Mouse (Mus musculus) limb, embryonic 10.5 days (tissue): ENCODE results near the gene Cfp. TPM values are rescaled to one million over a fixed set of nuclear protein-coding genes. Genes with fewer than 3 reads are reported as not detected.

Source experiments
- DNase-seq: peaks from one replicate; pipeline ENCODE4 v3.0.0-alpha.2; 2017; ENCODE audit warnings: low spot score
- H3K27ac ChIP-seq: fragments of 300-500 bp; sonication (generic); 2 replicates; pipeline ENCODE4 v1.5.1; 2016; ENCODE audit warnings: mild to moderate bottlenecking
- H3K27me3 ChIP-seq: fragments of 300-500 bp; sonication (generic); 2 replicates; pipeline ENCODE4 v1.6.1; 2016; ENCODE audit warnings: low read depth, mild to moderate bottlenecking; ENCODE audit not compliant: poor library complexity, severe bottlenecking
- H3K36me3 ChIP-seq: fragments of 300-500 bp; sonication (generic); 2 replicates; pipeline ENCODE4 v1.6.1; 2016; ENCODE audit warnings: mild to moderate bottlenecking, moderate library complexity
- H3K4me1 ChIP-seq: fragments of 300-500 bp; sonication (generic); 2 replicates; pipeline ENCODE4 v1.6.1; 2016
- H3K4me3 ChIP-seq: fragments of 300-500 bp; sonication (generic); 2 replicates; pipeline ENCODE4 v1.5.1; 2016; ENCODE audit warnings: mild to moderate bottlenecking, moderate library complexity
- H3K9me3 ChIP-seq: fragments of 300-500 bp; sonication (generic); replicated peaks from 2 replicates; pipeline ENCODE4 v1.6.1; 2016; ENCODE audit warnings: mild to moderate bottlenecking
- WGBS: fragments of 180-500 bp; shearing (Covaris S2); methylation state at CpG from one replicate; pipeline ENCODE4 v1.1.7; 2016; 5-methylcytosine and 5-hydroxymethylcytosine counted together
- polyA plus RNA-seq: library from polyadenylated mRNA; unstranded; fragments of >200 nt; fragmentation: Nextera tagmentation; extraction: Ambion mirVana; gene quantifications from 2 replicates; pipeline ENCODE4 v1.2.1, GENCODE M21; 2016

Cfp gene
- 3.5 and 3.8 TPM in 2 replicates for polyA plus RNA-seq

- Histone ChIP-seq H3K27ac (no peak within 1 kb of the TSS), H3K4me3 (no peak within 1 kb of the TSS), H3K9me3 (no peaks in the 10 kb centered on the region), H3K36me3 (peaks cover 54% of the 10 kb centered on the region), H3K27me3 (no peaks in the 10 kb centered on the region), H3K4me1 (no peaks in the 10 kb centered on the region)
- no peak for DNase-seq
- 75% methylated on average over 1 of the region's 1 CpGs for WGBS
Observed at GRCm38 (mm10) chrX:20931364-20931763, at the start of gene Cfp. Gene Cfp, minus strand, starts transcription at chrX:20931555.

DNA sequence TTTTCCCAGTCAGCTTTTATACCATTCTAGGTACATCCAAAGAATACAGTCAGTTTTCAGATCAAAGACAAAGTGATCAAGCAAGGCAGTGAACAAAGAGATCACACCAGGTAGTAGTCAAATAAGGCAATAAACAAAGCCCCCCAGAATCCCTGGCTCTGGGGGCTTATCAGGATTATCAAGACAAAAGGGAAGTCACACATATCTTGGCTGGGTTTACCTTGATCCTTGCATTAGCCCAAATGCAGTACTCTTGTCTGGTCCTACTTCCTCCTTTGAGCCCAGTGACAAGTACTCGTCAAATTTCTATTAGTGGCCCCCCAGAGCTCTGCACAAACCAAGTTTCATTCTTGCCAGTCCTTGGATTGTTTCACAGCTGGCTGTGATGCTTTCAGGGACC is 49.5 kb upstream of the Cfp start:
- H3K4me1 ChIP-seq, result no peaks in the 10 kb centered on the region
- H3K27ac ChIP-seq, result no peak overlapping the region
- no peak for DNase-seq
- H3K36me3 ChIP-seq, result peaks cover 10% of the 10 kb centered on the region
- no peak overlapping the region for H3K4me3 ChIP-seq
- WGBS, result 67% methylated on average over 1 of the region's 1 CpGs
- no peaks in the 10 kb centered on the region for H3K9me3 ChIP-seq
- no peaks in the 10 kb centered on the region for H3K27me3 ChIP-seq

- 11% methylated on average over 57 of the region's 57 CpGs for WGBS
- H3K4me1 ChIP-seq, result no peaks in the 10 kb centered on the region
- DNase-seq, result peak; percentile 89
- H3K27me3 ChIP-seq, result no peaks in the 10 kb centered on the region
- H3K4me3 ChIP-seq, result peak within 1 kb of the TSS; percentile 58
- 0 out of 2 replicates have a peak, but pooled peaks cover 7% of the 10 kb centered on the region for H3K36me3 ChIP-seq
- H3K9me3 ChIP-seq, result no peaks in the 10 kb centered on the region
- peak within 1 kb of the TSS; percentile 74; the same call in 1 of the 2 replicates for H3K27ac ChIP-seq
Observed at GRCm38 (mm10) chrX:20961477-20962378, 30.4 kb upstream of the Cfp start, which contains the start of gene Uxt. Gene Uxt, minus strand, starts transcription at chrX:20962017.

DNA sequence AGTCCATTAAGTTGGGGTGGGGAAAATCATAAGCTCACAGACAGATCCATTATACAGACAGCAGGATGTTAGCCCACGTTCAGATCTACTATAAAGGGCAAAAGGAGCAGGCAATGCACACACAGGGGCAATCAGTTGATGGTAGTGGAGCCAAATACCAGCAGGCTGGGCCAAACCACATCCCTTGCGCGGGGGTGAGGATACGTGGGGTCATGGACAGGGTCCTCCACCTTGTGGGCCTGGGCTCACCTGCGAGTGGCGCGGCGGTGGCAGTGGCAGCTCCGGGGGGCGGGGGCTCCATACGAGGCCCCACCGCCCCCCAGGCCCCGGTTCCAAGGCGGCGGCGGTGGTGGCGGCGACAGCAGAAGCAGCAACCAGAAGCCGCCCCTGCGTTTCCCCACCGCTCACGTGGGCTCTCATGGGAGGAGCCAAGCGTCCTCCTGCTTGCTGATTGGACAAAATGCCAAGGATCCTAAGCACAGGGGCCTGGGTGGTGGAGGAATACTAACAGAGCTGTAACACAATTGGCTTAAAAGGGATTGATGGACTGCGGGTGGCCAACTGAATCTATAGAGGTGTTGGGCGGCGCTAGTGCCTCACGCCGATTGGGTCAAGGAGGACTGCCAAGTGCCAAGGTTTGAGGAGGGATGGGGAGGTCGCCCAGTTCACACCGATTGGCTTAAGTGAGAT is 19.0 kb upstream of the Cfp start, which contains the start of gene Elk1:
Gene Elk1 (minus strand): TSS at position 418 of the 690 bp plus-strand sequence.
- peak; percentile 79 for DNase-seq
- Histone ChIP-seq H3K27me3 (no peaks in the 10 kb centered on the region), H3K36me3 (no peaks in the 10 kb centered on the region), H3K4me3 (peak within 1 kb of the TSS; percentile 64), H3K9me3 (no peaks in the 10 kb centered on the region), H3K4me1 (no peaks in the 10 kb centered on the region), H3K27ac (peak within 1 kb of the TSS; percentile 83)
- 6% methylated on average over 26 of the region's 30 CpGs for WGBS

DNA sequence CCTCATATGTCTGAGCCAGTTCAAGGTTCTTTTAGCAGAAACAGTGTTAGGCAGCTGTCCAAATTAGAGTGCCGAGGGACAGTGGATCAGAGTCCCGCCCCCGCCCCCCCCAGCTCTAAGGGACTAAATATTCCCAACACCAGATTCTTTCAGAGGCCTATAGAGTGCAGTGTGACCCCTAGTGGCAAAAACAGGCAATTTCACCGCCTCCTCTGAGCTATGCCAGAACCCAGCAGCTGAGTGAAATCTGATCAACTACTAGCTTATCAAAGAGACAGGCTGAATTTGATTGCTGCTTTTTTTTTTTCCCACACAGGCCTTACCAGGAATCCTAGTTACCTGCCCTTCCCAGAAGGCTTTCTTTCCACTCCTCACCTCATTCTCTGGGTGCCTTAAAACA is 14.7 kb upstream of the Cfp start:
- Histone ChIP-seq H3K9me3 (no peaks in the 10 kb centered on the region), H3K4me3 (no peak overlapping the region), H3K27ac (no peak overlapping the region), H3K27me3 (no peaks in the 10 kb centered on the region), H3K4me1 (no peaks in the 10 kb centered on the region), H3K36me3 (peaks cover 3% of the 10 kb centered on the region)
- 17% methylated on average over 4 of the region's 4 CpGs for WGBS
- peak; percentile 39 for DNase-seq

DNA sequence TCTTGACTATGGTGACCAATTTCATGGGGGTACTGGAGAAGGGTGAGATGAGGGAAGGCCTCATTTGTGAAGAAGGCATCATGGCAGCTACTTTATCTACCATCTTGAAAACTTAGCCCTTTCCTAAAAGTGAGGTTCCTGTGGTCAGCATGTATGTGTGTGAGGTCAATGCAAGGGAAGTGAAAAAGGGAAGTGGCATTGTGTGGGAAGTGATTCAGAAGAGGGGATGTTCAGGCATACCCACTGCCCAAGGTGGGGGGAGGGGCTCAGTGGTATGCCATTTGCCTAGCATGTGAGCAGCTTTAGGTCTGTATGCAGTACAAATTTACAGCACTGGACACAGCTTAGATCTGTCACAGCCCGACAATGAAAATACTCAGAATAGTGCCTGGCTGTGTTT is 608 bp upstream of the Cfp start:
- Histone ChIP-seq H3K36me3 (peaks cover 58% of the 10 kb centered on the region), H3K4me1 (no peaks in the 10 kb centered on the region), H3K27me3 (no peaks in the 10 kb centered on the region), H3K4me3 (no peak overlapping the region), H3K27ac (no peak overlapping the region), H3K9me3 (no peaks in the 10 kb centered on the region)
- DNase-seq, result no peak
- 86% methylated on average over 1 of the region's 1 CpGs for WGBS

DNA sequence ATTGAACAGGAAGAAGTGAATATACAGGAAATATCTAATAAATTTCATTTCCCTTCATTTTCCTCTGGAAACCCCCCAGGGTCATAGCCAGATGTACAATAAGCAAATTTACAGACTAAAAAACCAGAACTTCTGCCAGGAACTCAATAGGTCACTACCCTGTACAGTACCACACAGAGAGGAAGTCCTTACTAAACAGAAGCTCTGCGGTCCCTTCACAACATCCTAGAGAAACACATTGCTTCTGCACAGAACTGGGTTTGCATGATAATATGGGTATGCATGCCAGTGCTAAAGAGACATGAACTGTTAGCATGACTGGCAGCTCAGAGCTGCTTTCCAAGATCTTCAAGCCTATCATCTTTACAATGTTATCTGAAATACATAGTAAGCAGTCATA is 1.5 kb downstream of the Cfp start:
- no peak overlapping the region for H3K27ac ChIP-seq
- 94% methylated on average over 1 of the region's 1 CpGs for WGBS
- H3K4me3 ChIP-seq, result no peak overlapping the region
- no peaks in the 10 kb centered on the region for H3K27me3 ChIP-seq
- no peaks in the 10 kb centered on the region for H3K4me1 ChIP-seq
- H3K9me3 ChIP-seq, result no peaks in the 10 kb centered on the region
- no peak for DNase-seq
- peaks cover 39% of the 10 kb centered on the region for H3K36me3 ChIP-seq

DNA sequence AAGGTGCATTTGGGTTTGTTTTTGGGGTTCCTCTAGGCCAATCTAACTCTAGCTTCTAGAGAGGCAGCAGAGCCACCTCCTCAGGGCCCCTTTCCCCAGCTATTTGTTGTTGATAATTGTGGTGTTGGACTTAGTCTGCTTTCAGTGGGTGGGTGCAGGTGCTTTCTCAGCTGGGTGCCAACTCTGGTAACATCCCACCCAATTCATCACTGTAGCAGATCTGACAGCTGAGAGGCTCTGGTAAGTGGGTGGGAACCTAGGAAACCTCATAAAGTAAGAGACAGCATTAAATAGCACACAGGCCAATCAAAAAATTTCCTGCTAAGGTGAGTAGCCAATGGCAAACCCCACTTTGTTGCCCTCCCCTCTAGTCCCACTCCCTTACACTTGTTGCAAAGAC is 6.4 kb downstream of the Cfp start:
- peaks cover 23% of the 10 kb centered on the region for H3K36me3 ChIP-seq
- H3K9me3 ChIP-seq, result no peaks in the 10 kb centered on the region
- H3K4me1 ChIP-seq, result peaks cover 5% of the 10 kb centered on the region
- no peak overlapping the region for H3K4me3 ChIP-seq
- no peak overlapping the region for H3K27ac ChIP-seq
- DNase-seq, result no peak
- H3K27me3 ChIP-seq, result peaks cover 6% of the 10 kb centered on the region

GRCm38 (mm10) chrX:20923506-20923905 is 7.8 kb downstream of the Cfp start:
- 61% methylated on average over 1 of the region's 1 CpGs for WGBS
- peaks cover 19% of the 10 kb centered on the region for H3K27me3 ChIP-seq
- H3K36me3 ChIP-seq, result peaks cover 17% of the 10 kb centered on the region
- H3K9me3 ChIP-seq, result no peaks in the 10 kb centered on the region
- DNase-seq, result no peak
- peaks cover 5% of the 10 kb centered on the region for H3K4me1 ChIP-seq
- H3K4me3 ChIP-seq, result no peak overlapping the region
- no peak overlapping the region for H3K27ac ChIP-seq

DNA sequence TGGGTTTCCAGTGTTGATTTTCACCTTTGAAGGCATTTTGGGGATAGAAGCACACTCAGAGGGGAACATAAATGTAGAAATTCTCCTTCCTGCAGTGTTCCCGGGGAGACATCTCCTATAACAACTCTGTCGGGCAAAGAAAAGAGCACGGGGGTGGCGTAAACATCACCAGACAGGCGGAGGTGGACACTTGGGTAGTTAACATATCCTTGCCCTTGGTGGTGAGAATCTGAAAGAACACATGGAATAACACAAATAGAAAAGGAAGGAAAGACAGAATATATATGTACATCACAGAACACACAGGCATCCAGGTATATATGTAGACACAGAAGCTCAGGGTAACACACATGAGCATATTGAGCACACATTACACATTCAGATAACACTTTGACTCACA is 10.0 kb downstream of the Cfp start:
- no peak overlapping the region for H3K27ac ChIP-seq
- peaks cover 5% of the 10 kb centered on the region for H3K4me1 ChIP-seq
- no peaks in the 10 kb centered on the region for H3K36me3 ChIP-seq
- peak overlapping the region; percentile 46 for H3K4me3 ChIP-seq
- H3K9me3 ChIP-seq, result no peaks in the 10 kb centered on the region
- peaks cover 19% of the 10 kb centered on the region for H3K27me3 ChIP-seq
- 43% methylated on average over 5 of the region's 5 CpGs for WGBS
- DNase-seq, result no peak

- Histone ChIP-seq H3K27me3 (peaks cover 19% of the 10 kb centered on the region), H3K36me3 (no peaks in the 10 kb centered on the region), H3K9me3 (no peaks in the 10 kb centered on the region), H3K4me1 (peaks cover 5% of the 10 kb centered on the region), H3K27ac (no peak within 1 kb of the TSS), H3K4me3 (peak within 1 kb of the TSS; percentile 46)
- DNase-seq, result peak; percentile 80
- WGBS, result 11% methylated on average over 35 of the region's 44 CpGs
Observed at GRCm38 (mm10) chrX:20920844-20921364, 10.5 kb downstream of the Cfp start, which contains the start of gene Syn1. Gene Syn1, minus strand, starts transcription at chrX:20921004.

- no peak overlapping the region for H3K27ac ChIP-seq
- peak overlapping the region; percentile 46 for H3K4me3 ChIP-seq
- H3K27me3 ChIP-seq, result peaks cover 19% of the 10 kb centered on the region
- WGBS, result 13% methylated on average over 39 of the region's 49 CpGs
- no peak for DNase-seq
- peaks cover 5% of the 10 kb centered on the region for H3K4me1 ChIP-seq
- H3K36me3 ChIP-seq, result no peaks in the 10 kb centered on the region
- no peaks in the 10 kb centered on the region for H3K9me3 ChIP-seq
Observed at GRCm38 (mm10) chrX:20920249-20920843, 11.0 kb downstream of the Cfp start.
